Mouse (Mus musculus) R1 (cell line): ENCODE data around the gene Dnajb3.

Experiments
- DNase-seq: peaks from one replicate; pipeline ENCODE4 v3.0.0-alpha.2; 2018; ENCODE audit warnings: low read depth, low spot score

The Dnajb3 gene

DNA sequence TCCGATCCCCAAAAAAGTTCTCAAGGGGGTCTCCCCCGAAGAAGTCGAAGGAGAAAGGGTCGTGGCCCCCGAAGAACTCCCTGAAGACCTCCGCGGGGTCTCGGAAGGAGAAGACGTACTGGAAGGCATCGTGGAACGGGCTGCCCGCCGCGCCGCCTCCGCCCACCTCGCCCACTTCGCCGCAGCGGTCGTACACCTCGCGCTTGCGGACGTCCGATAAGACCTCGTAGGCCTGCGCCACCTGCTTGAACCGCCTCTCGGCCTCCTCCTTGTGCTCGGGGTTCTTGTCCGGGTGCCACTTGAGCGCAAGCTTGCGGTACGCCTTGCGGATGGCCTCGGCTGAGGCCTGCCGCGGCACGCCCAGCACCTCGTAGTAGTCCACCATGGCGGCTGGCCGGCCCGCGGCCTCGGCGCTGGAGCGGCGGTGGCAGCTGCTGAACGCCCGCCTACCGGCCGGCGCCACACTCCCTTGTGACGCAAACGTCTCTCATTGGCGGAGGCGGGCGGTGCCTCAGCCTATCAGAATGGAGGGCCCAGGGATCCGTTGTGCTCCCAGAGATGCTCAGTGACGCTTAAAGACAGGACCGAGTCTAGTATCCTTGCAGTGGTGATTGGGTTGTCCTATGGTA lies at the start of gene Dnajb3:
TSS of gene Dnajb3 (minus strand) at position 489 of the 629 bp plus-strand sequence.
- DNase-seq, result peak; percentile 81

DNA sequence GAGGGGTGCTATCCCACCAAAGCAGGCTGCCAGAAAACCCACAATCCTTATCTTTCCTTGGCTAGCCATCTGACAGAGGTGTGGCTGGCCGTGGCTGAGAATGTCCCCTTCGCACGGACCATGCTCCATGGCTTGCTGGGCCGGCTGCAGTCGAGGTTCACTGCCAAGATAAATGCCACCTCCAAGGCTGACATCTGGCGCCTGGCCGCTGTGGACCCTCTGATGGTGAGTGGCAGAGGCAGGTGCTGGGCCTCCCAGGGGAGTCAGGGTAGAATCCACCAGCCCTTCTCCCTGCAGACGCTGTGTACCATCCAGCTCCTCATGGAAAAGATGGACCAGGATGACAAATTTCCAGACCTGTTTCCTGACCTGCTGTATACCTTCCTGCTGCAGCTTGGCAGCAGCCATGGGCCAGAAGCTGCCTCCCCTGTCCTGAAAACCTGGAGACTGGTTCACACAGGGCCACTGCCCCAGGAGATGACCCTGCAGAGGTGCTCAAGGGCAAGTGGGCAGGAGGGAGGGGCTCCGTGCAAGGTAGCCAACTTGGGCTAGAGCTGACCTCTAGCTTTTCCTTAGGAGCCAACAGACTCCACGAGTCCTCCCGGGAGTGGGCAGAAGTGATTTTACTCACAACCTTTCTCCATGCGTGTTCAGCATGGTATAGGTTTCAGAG lies 49.3 kb upstream of the Dnajb3 start:
- DNase-seq, result no peak

DNA sequence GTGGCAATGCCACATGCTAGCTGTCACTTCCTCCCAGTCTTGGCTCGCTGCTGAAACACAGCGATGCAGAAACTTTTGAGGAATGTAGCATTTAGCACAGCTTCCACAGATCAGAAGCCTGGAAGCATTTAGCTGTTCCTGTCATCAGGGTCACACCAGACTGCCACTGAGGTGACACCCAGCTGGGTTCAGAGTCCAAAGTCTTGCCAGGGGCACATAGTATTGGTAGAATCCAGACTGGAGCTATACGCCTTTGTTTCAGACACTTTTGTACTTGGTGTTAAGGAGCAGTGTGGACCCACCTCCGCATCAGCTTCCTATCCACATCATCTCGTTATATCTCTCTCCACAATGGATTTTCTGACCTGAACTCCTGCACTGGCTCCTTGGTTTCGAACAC lies 48.0 kb upstream of the Dnajb3 start:
- no peak for DNase-seq

DNA sequence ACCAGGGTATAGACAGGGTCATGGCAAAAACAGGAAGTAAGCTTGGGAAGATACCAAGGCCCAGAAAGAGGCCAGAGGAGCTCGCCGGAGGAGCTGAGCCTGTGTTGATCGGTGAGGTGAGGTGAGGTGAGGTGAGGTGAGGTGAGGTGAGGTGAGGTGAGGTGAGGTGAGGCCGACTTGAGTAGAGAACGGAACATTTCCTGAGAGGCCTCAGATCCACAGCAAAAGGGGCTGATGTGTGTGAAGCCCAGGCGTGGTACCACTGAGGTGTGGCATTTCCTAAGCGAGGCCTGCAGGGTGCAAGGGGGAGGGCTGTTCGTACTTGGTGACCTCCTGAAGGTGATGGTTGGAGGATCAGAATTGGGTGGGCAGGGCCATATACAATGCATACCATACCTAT lies 47.5 kb upstream of the Dnajb3 start:
- no peak for DNase-seq

DNA sequence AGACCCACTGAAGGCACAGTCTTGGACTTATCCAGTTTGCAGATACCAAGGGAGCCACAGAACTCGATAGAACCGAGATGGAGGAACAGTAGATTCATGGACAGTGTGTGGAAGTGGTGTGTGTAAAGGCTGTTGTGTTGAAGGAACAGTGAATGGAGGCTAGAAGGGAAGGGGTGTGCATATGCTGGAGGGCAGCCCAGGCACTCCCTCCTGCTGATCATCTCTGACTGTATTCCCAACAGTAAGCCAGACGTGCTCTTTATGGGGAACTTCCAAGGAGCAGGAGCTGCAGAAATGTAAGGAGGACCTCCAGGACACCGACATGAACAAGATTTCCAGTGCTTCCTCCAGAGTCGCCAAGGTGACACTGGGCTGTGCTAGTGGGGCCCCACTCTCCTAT lies 44.4 kb upstream of the Dnajb3 start:
- no peak for DNase-seq

DNA sequence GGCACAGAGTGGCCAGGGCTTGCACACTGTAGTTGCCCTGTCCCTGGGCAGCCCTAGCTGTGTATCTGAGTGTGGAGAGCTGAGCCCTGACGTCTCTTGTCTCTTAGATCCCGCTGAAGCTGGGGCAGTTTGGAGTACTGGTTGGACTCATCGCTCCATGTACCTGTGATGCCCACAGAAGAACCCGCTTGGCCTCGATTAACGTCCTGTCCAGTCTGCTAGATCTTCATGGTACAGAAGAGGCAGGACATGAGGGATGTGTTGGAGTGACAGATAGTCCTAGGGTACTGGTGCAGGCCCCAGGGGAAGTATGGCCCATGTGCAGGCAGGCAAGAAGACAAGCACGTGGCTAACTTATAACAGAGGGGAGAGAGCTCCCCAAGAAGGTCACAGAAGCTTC lies 44.0 kb upstream of the Dnajb3 start:
- no peak for DNase-seq

DNA sequence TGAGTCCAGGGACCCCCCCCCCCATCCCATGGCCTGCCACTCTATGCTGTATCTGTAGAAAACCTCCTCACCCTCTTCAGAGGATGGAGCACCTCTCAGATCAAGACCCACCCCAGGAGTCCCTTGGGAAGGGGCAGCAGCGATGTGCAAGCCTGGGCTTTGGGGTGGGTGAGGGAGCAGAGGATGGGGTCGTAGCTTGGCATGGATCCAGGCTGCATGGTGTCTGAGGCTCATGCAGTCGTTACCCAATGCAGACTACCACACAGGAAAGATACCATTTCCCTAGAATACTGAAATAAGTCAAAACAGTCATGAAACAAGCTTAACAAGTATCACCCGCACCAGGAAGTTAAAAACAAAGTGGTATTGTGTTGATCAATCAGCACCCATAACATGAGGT lies 43.1 kb upstream of the Dnajb3 start:
- DNase-seq, result no peak

DNA sequence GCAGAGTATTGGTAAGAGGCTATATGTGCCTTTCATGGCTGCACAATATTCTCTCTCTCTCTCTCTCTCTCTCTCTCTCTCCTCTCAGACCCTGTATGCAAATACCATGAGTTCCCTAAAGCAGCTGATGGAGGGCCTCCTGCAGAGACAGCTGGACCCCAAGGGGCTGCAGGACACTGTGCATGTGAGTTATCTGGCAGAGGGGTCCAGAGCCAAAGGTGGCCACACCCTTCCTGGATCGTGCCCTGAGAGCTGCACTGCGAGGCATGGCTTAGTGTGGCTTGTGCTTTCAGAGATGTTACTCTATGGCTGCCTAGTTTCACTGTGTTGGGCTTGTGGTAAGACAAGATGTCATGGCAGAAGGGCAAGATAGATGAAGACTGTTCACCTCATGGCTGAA lies 42.1 kb upstream of the Dnajb3 start:
- no peak for DNase-seq

DNA sequence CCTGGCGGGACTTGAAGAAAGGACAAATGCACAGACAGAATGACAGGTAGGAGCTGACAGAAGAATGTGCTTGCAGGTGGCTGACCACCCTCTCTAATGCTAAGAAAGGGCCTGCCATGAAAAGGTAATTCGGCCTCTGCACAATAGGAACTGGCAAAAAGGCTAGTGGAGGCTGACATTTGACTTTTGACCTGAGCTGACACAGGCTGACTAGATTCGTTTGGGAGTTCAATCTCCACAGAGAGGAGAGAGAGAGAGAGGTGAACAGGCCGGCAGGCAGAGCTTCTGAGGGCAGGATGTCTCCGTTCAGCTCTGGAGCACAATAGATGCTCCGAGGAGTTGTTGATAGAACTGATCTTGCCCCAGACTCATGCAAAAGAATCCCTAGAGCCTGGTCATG lies 40.8 kb upstream of the Dnajb3 start:
- DNase-seq, result no peak

DNA sequence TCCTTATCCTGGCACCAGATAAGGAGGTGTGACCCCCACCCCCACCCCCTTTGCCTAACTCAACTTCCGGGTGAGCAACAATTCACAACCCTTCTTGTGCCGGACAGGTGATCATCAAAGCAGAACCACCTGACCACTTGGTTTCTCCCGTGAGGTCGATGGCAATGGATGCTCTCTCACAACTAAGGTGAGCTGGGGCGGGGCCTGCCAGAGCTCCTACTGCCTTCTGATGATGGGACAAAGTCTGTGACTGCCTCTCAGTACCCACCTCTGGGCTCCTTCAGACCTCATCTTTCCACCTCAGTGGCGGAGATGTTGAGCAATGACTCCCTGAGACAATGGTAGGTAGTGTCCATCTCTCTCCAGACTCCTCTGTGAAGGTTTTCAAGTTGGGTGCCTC lies 40.3 kb upstream of the Dnajb3 start:
- DNase-seq, result no peak

DNA sequence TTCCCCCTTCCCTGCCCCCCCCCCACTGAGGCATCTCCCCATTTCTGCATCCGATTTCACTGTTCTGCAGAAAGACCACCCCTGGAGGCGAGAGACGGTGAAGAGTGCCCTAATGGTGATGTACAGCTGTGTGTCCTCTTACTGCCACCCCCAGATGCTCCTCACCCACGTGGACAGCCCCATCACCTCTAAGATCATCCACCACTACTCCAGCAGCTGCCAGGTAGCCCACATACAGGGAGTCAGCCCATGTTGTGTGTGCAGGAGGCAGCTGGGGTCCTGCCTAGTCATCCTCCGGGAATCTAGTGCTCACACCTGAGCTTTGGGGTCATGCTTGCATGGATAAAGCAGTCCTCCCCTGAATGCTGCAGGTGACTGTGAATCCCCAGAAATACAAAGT lies 38.3 kb upstream of the Dnajb3 start:
- no peak for DNase-seq

DNA sequence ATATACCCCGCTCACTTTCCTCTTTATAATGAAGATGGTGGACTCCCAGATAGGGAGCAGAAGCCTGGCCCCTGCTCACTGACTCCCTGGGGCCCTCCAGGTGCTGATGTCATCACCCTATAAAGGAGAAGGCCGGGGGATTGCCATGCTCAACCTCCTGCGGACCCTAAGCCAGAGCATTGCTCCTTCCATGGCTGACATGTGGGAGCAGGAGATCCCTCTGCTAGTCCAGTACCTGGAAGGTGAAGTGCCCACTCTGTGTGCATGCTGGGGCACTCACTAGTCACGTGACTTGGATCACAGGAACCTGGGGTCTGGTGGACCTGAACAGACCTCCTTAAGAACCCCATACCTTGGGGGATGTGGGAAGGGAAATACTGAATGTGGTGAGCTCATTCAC lies 35.0 kb upstream of the Dnajb3 start:
- DNase-seq, result no peak

DNA sequence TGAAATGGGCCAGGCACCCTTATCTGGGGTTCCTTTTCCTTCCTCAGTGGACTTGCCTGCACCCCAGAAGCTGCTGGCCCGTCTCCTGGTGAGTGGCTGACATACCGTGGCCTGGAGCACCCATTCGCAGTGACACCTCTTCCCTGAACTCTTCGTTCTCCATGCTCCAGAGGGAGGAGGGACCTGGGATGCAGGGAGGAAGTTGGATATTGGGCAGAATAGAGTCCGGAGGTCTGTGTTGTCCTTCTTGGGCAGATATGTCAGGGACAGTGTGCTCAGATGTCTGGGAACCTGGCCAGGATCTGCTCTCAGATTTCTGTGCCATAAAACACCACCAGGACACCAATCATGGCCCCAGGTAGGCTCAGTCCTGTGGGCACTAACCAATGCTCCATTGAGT lies 34.5 kb upstream of the Dnajb3 start:
- no peak for DNase-seq

DNA sequence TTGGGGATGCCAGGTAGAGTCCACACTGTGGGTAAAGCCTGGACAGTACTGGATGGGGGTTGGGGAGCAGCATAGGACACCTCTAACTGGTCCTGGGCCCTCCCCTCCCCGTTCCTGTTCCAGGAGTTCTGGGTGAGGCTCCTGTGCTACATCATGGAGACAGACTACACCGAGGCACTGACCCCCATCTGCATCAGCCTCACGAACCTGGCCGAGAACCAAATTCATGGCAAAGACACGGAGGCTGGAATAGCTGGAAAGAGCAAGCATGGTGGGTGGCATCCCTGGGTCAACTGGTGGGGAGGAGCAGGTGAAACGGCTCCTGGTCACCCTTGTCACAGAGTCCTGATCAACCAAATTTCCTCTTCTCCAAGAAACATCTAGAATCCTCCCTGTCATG lies 33.2 kb upstream of the Dnajb3 start:
- DNase-seq, result no peak

DNA sequence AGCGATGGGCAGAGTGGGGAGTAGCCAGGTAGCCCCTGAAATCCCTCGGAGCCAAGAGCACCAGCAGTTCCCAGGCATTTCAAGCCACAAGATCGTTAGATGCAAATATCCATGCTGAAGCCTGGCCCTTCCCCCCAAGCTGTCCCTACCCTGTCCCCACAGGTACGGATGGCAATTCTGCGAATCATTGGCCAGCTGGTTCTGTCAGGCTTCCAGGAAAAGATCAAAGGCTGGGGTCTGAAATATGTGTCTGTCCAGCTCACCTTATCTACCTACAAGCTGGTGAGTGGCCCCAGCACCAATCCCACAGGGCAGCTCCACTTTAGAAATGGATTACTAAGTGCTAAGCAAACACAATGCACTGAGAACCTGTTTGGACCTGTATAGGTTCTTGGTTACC lies 31.7 kb upstream of the Dnajb3 start:
- no peak for DNase-seq

DNA sequence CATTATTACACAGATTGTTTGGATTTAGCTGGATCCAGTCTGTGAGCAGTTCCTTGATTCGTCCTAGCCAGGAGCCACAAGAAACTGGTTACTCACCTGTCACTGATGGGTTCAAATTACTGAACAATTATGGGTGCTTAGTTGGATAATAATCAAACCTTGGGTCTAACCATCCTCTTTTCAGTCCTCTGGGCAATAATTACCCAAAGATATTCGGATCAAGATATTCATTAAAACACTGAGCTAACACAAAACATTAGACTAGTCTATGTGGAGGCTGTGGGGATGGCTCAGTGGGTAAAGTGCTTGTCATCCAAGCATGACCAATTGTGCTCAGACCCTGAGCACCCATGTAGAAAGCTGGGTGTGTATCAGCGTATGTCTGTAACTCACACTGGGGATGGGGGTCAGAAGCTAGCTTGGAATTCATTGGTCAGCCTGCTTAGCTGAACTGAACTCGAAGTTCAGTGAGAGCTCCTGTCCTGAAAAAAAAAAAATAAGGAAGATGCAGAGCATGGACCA lies 30.4 kb upstream of the Dnajb3 start:
- DNase-seq, result no peak

DNA sequence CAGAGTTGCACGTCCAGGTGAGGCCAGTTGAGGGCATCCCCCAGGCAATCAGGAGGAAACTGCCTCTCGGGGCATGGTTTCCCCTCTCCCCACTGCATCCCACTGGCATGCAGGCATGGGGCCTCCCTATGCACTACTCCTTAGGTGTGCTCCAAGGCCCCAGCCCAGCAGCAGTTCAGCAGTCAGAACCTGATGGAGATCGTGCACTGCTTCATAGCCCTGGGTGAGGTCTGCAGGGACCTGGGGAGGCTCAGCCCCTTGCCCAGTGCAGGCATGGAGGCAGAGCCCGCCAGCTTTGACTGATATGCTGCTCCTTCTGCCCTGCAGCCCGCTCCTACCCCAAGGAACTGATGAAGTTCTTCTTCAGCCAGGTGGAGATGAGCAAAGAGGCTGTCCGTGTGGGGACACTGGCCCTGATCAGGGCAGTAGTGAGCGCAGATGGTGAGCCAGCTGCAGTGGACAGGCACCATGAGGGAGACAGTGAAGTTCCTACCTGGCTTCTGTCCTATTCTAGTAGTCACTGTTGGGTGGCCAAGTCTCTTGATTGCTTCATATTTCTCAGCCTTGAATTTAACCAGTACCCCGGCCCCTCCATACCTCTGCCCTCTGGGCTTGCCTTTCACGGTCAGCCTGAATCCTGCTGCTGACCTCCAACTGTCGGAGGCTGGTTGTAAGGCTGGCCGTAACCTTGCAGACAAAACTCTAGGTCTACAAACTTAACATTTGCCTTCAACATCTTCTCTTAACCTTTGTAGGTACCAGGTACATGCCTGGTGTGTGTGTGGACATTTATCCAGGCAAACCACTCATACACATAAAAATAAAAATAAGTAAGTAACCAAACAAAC lies 29.7 kb upstream of the Dnajb3 start:
- DNase-seq, result no peak

DNA sequence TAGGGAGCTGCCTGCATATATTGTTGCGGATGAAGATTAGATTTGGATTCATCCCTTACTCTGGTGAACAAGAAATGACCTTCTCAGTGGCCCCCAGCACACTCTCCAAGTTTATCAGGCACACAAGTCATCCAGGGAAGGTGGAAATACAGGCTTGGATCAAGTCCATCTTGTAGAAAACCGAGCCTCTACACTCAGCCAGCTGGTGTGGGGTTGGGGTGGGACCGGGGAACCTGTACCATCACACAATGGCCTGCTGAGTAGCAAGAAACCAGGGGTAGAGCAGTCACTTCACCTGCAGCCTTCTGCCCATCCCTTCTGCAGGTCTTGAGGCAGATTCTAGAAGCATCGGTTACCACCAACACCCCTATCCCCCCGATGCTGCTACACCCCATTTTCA lies 29.1 kb upstream of the Dnajb3 start:
- no peak for DNase-seq

DNA sequence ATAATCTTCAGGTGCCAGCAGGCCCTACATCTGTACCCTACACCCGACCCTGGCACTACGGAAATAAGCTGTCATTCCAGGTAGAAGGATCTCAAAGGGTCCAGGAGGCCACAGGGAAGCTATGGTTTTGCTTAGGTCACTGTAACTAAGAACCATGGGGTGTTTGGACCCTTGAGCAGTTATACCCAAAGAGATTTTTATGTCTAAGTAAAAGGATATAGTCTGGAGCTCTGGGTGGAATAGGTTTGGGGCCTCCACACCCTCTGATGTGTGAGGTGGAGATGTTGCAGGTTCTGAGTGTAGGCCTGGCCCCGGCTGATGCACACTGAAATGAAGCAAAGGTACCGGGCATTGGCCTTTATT lies 28.6 kb upstream of the Dnajb3 start:
- DNase-seq, result no peak

DNA sequence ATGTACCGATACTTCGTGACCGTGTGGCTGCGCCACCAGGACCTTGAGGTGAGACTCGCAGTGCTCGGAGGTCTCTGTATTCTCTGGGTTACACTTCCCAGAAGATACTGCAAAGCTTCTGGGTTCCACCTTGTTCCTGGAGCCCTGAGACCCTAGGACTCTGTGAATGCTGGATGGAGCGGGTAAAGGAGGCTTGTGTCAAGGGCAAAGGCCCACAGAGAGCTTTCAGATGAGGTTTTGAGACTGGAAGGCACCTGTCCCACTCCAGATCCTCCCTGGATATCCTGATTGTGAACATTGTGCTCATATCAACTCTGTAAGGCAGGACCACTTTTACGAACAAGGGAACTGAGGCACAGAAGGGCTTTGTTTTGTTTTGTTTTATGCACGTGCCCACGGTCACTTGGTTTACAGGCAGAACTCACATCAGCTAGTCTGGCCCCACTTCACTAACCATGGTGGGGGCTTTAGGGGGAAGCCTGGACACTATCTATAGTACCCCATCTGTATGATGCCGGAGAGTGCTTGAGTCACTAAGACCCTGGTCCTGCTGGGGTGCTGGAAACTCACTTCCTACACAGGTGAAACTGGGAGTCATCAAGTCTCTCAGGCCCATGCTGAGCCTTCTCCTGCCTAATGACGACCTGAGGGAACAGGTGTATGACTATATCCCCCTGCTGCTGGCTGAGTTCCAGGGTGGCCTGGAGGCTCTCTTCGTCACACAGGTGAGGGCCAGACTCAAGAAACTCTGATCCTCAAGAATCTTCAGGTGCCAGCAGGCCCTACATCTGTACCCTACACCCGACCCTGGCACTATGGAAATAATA lies 28.1 kb upstream of the Dnajb3 start:
- DNase-seq, result no peak

DNA sequence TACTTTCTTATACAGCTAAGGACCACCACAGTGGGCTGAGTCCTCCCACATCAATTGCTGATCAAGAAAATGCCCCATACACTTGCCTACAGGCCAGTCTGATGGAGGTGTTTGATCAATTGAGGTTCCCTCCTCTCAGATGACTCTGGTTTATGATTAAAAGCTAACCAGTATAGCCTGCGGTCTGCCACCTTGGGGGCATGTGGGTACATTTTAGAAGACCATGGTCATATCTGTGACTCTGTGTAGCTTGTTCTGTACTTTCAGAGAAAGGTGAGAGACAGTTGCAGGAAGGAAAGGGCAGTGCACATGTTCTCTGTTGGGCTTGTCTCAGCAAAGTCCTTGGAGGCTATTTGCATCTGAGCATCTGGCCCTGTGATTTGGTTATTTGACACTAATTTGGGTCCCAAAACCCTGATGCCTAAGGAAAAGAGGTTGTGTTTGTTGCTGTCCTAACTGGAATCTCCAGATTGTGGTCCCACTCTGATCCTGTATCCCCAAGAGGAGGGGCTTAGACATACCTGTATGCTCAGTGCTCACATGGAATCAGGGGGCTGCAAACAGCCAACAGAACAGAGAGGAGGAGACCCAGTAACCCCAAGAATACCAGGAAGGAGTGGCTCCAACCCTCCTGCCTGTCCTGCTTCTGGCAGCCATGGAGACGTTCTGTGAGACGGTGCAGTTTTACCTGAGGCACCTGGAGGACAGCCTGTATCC lies 27.2 kb upstream of the Dnajb3 start:
- DNase-seq, result no peak
